In the genomic region with DNA sequence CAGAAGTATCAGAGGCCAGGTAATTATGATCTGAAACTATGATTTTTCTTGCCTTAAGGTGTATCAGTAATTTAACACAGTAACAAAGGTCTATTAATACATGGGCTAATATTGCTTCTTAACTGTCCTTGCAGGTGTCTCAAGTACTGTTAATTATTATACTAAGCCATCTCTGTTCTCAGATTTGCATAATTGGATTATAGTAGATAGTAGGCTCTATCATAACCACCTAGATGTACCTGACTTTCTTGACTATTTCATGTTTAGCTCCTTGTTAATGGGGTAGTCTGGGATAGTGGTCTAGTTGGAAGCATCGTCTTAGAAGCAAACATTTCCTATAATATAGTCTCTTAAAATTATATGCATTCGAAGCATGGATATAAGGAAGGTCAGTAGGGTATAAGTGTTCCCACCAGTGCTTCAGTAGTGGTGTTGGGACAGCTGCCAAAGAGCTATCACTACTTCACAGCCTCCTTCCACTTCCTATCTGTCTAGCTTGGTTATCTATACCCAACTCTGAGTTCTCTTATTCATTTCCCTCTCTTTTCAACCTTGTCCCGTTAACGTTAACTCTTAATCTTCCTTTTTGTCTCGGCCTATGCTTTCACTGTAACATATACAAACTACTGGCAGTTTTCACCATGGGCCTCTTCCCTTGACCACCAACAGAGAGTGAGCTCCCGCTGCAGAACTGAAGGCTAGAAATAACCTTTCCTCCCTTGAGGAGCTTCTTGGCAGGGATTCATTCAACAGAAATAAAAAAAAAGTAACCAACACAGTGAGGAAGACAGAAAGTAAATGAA, we compare ENCODE assay signal across 17 mouse cellular contexts.
DNase-seq lines count a peak whose midpoint lies in the region; ATAC-seq and TF ChIP-seq lines count a peak whose summit lies in the region.
"Had no signal": no experiment of that assay in that cellular context is flagged by ENCODE, and none has a peak within 500 bp of the region (broad histone marks: within the 10 kb centered on the region; RNA-seq: fewer than 3 reads in every experiment).

No protein-coding gene starts in this region.

- H3K27ac ChIP-seq in kidney, embryonic 15.5 days = no peak overlapping the region
- H3K27ac ChIP-seq in liver, embryonic 12.5 days = no peak overlapping the region
- H3K27ac ChIP-seq: embryonic facial prominence, embryonic 12.5 days; forebrain, embryonic 13.5 days; hindbrain, postnatal 0 days; midbrain, embryonic 15.5 days; neural tube, embryonic 12.5 days had no signal

- WGBS in kidney, embryonic 15.5 days = 66% methylated on average over 6 of the region's 6 CpGs
- 15% methylated on average over 6 of the region's 6 CpGs for WGBS in liver, embryonic 12.5 days (ENCODE audit: insufficient replicate concordance)

- ATAC-seq in kidney, embryonic 15.5 days (replicated peaks; ENCODE audit: low FRiP score) = 0 out of 2 replicates have a peak, but pooled peaks have one; percentile 49
- ATAC-seq in G1E (ENCODE audit: extremely low read depth, insufficient number of reproducible peaks, low FRiP score, poor library complexity, severe bottlenecking) = peak; percentile 75
- peak; percentile 80 for ATAC-seq in liver, embryonic 12.5 days
- ATAC-seq: forebrain, embryonic 13.5 days; hindbrain, postnatal 0 days; midbrain, embryonic 15.5 days had no signal

- no peaks in the 10 kb centered on the region for H3K36me3 ChIP-seq in kidney, embryonic 15.5 days
- H3K36me3 ChIP-seq in G1E (replicated peaks) = no peaks in the 10 kb centered on the region
- H3K36me3 ChIP-seq in liver, embryonic 12.5 days = no peaks in the 10 kb centered on the region
- H3K36me3 ChIP-seq: embryonic facial prominence, embryonic 12.5 days; midbrain, embryonic 15.5 days; neural tube, embryonic 12.5 days had no signal

- no peaks in the 10 kb centered on the region for H3K27me3 ChIP-seq in kidney, embryonic 15.5 days
- H3K27me3 ChIP-seq in G1E (ENCODE audit: insufficient read depth, low read length) = no peaks in the 10 kb centered on the region
- H3K27me3 ChIP-seq in liver, embryonic 12.5 days (replicated peaks) = no peaks in the 10 kb centered on the region
- H3K27me3 ChIP-seq: CH12.LX; embryonic facial prominence, embryonic 12.5 days; forebrain, embryonic 13.5 days; midbrain, embryonic 15.5 days; neural tube, embryonic 12.5 days had no signal

- H3K4me2 ChIP-seq in kidney, embryonic 15.5 days = no peak overlapping the region
- no peak overlapping the region for H3K4me2 ChIP-seq in liver, embryonic 12.5 days
- H3K4me2 ChIP-seq: embryonic facial prominence, embryonic 12.5 days; forebrain, embryonic 13.5 days; midbrain, embryonic 15.5 days; neural tube, embryonic 12.5 days had no signal

- H3K9ac ChIP-seq in kidney, embryonic 15.5 days = no peak overlapping the region
- H3K9ac ChIP-seq in liver, embryonic 12.5 days = no peak overlapping the region
- H3K9ac ChIP-seq: embryonic facial prominence, embryonic 12.5 days; forebrain, embryonic 13.5 days; midbrain, embryonic 15.5 days; neural tube, embryonic 12.5 days had no signal

- no peak overlapping the region for H3K4me3 ChIP-seq in kidney, embryonic 15.5 days (replicated peaks)
- H3K4me3 ChIP-seq in G1E (ENCODE audit: low read depth, low read length) = no peak overlapping the region
- no peak overlapping the region for H3K4me3 ChIP-seq in liver, embryonic 12.5 days
- H3K4me3 ChIP-seq: embryonic facial prominence, embryonic 12.5 days; forebrain, embryonic 13.5 days; midbrain, embryonic 15.5 days; neural tube, embryonic 12.5 days had no signal

- no peaks in the 10 kb centered on the region for H3K4me1 ChIP-seq in kidney, embryonic 15.5 days
- no peaks in the 10 kb centered on the region for H3K4me1 ChIP-seq in G1E (ENCODE audit: insufficient read depth, low read depth, low read length)
- H3K4me1 ChIP-seq in liver, embryonic 12.5 days = no peaks in the 10 kb centered on the region
- H3K4me1 ChIP-seq: embryonic facial prominence, embryonic 12.5 days; forebrain, embryonic 13.5 days; midbrain, embryonic 15.5 days; neural tube, embryonic 12.5 days had no signal

- no peak for TF ChIP-seq CTCF in G1E (IDR thresholded peaks at IDR 0.05; ENCODE audit: low read depth, low read length)

- no peaks in the 10 kb centered on the region for H3K9me3 ChIP-seq in kidney, embryonic 15.5 days (replicated peaks)
- H3K9me3 ChIP-seq in G1E (replicated peaks) = no peaks in the 10 kb centered on the region
- no peaks in the 10 kb centered on the region for H3K9me3 ChIP-seq in liver, embryonic 12.5 days (replicated peaks)
- H3K9me3 ChIP-seq: embryonic facial prominence, embryonic 12.5 days; forebrain, embryonic 13.5 days; midbrain, embryonic 15.5 days; neural tube, embryonic 12.5 days had no signal

- no peak for DNase-seq in kidney, adult 11 months
- no peak for DNase-seq in G1E (ENCODE audit: low spot score)
- DNase-seq in MEL-GATA-1-ER (ENCODE audit: extremely low read depth, low read depth) = peak; percentile 97
- DNase-seq in neural tube, embryonic 10.5 days (ENCODE audit: extremely low spot score, low spot score) = no peak
- DNase-seq in layer of hippocampus, adult 9-11 months = no peak
- DNase-seq: cerebellum, adult 9-10 months; heart, adult 11 months; lung, adult 2 months; thymus, postnatal 36 days had no signal
